Mouse (Mus musculus): ENCODE results near the gene Orm1.

DNA sequence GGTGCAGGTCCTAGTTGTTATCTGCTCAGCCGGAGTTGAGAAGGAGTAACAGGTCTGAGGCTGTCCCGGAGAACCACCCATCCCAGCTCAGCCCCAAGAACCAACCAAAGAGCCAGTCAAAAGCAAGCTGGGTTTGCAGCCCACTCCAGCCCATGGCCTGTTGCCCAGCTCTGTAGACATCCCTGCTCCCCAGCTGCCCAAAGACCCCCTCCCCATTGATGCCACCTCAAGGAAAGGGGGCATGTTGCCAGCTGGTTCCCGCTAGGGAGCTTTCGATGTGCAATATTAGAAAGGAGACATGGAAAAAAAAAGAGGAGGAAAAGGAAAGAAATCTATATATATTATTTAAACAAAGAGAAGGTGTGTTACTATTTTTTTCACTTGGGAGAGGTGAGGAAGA is 11.0 kb upstream of the Orm1 start:
- no peak for TF ChIP-seq POLR2A (IDR thresholded peaks at IDR 0.05; ENCODE audit: borderline replicate concordance, insufficient read depth, low read length)
- TF ChIP-seq CTCF (IDR thresholded peaks at IDR 0.05; ENCODE audit: borderline replicate concordance, insufficient read depth, low read depth, low read length), result no peak
